Mouse (Mus musculus) naive thymus-derived CD4-positive, alpha-beta T cell, adult 2 months (primary cell): ENCODE results near the gene Phf6.
"Not testable (repeated sequence)": the region's sequence is repeated elsewhere in the genome, so short reads cannot be mapped to it uniquely, and the experiment has no call there.

Experiments
- DNase-seq: peaks from one replicate; pipeline ENCODE4 v3.0.0-alpha.2; 2011; ENCODE audit warnings: low read depth

Phf6 gene

GRCm38 (mm10) chrX:52978576-52978975, 66.5 kb downstream of the Phf6 start:
- no peak for DNase-seq

- DNase-seq: no peak
These were observed 69.3 kb downstream of the Phf6 start for GRCm38 (mm10) chrX:52981378-52981777.

- peak; percentile 89 for DNase-seq
These were observed 76.1 kb downstream of the Phf6 start, which contains the start of gene Hprt for GRCm38 (mm10) chrX:52987905-52988783. TSS of gene Hprt (plus strand) at chrX:52988137.

DNA sequence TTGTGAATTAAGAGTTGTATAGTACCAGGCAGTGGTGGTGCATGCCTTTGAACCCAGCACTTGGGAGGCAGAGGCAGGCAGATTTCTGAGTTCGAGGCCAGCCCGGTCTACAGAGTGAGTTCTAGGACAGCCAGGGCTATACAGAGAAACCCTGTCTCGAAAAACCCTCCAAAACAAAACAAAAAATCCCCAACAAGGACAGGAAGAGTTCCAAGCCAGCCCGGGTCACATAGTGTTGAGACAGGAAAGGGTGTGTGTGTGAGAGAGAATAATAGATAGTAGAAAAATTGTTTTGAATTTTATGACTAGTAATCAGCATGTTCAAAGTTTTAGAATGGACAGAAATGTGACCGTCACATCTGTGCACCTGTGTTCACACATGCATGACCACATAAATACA, 82.7 kb downstream of the Phf6 start:
- not testable (repeated sequence) for DNase-seq

- peak; percentile 42 for DNase-seq
These were observed 92.8 kb downstream of the Phf6 start for GRCm38 (mm10) chrX:53004887-53005286.

DNA sequence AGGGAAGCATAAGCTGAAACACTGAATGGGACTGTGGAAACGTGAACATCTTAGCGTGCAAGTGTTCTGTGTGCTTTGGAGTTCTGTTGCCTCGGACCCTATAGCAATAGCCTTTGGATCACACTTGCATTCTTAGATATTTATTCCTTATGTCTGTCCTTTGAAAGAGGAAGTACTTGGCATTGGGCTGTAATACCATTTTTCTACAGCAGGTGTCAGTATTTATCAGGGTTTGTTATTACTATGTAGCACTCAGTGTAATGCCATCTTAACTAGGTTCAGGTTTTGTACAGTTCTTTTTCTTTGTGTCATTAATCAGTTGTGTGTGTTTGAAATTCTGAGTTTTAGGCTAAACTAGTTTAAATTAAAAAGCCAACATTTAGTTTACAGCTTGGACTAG, 94.0 kb downstream of the Phf6 start:
- DNase-seq: peak; percentile 83
